8 mouse cellular contexts compared by ENCODE assay signal in the genomic region with DNA sequence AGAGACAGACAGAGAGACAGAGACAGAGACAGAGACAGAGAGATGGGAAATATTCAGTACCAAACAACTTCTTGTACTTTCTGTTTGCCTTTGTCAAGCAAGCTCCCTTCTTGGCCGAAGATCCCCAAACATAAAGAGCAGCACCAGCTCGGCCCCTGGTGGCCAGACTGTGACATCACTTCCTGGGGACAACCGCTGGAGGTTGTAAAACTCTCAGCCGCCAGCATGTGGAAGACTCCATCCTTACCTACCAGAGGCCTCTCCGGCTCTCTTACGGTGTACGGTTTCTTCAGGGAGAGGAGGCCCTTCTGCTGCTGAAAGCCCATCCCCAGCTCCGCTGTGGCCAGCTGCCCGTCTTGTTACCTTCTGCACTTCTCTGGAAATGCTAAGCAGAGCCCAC. TPM values are rescaled to one million over a fixed set of nuclear protein-coding genes. Genes with fewer than 3 reads are reported as not detected.
A peak's percentile ranks its signal among the peaks of the same experiment; 100 is the strongest.
DNase-seq lines count a peak whose midpoint lies in the region; ATAC-seq and TF ChIP-seq lines count a peak whose summit lies in the region.

No protein-coding gene starts in this region.

- peak; percentile 25 for DNase-seq in kidney, adult 2 months
- no peak for DNase-seq in kidney, adult 18-20 months
- DNase-seq in ES-E14 (ENCODE audit: low read depth, low spot score): peak; percentile 55
- peak; percentile 17 for DNase-seq in limb, embryonic 14.5 days (ENCODE audit: low spot score)
- no peak for DNase-seq in frontal cortex, adult 2 months (ENCODE audit: extremely low spot score in 1 of 2, low spot score in 1 of 2)
- DNase-seq in cerebellum, postnatal 36 days: no peak
- no peak for DNase-seq in layer of hippocampus, postnatal 14 days (ENCODE audit: low spot score in 2 of 2)

- TF ChIP-seq POLR2A in kidney, adult 2 months (IDR thresholded peaks at IDR 0.05; ENCODE audit: low read depth, low read length): no peak
- TF ChIP-seq POLR2A in cortical plate, adult 2 months (IDR thresholded peaks at IDR 0.05; ENCODE audit: extremely low read depth, insufficient read depth, low read length): no peak
- no peak for TF ChIP-seq POLR2A in limb, embryonic 14.5 days (IDR thresholded peaks at IDR 0.05; ENCODE audit: borderline replicate concordance, extremely low read depth, insufficient read depth, insufficient read length)

- no peaks in the 10 kb centered on the region for H3K9me3 ChIP-seq in ES-E14 (ENCODE audit: control insufficient read depth, insufficient read depth, low read depth, low read length)
- no peaks in the 10 kb centered on the region for H3K9me3 ChIP-seq in limb, embryonic 14.5 days (ENCODE audit: control insufficient read depth, low read length)

- H3K27me3 ChIP-seq in kidney, adult 2 months (replicated peaks; ENCODE audit: control insufficient read depth, insufficient read depth, low read length): no peaks in the 10 kb centered on the region
- H3K27me3 ChIP-seq in limb, embryonic 14.5 days (ENCODE audit: control insufficient read depth, insufficient read depth, low read length): no peaks in the 10 kb centered on the region

- peak overlapping the region; percentile 32 for H3K9ac ChIP-seq in ES-E14 (ENCODE audit: insufficient read depth, low read depth, low read length, poor library complexity, severe bottlenecking)
- 0 out of 2 replicates have a peak overlapping the region, but pooled peaks have one; percentile 7 for H3K9ac ChIP-seq in limb, embryonic 14.5 days (ENCODE audit: low read depth, low read length, severe bottlenecking)

- H3K27ac ChIP-seq in kidney, adult 2 months (ENCODE audit: insufficient read depth, low read depth, low read length): no peak overlapping the region
- H3K27ac ChIP-seq in ES-E14 (ENCODE audit: insufficient read depth, low read depth, low read length, poor library complexity, severe bottlenecking): no peak overlapping the region
- H3K27ac ChIP-seq in cortical plate, adult 2 months (ENCODE audit: insufficient read depth, low read length): no peak overlapping the region
- no peak overlapping the region for H3K27ac ChIP-seq in limb, embryonic 14.5 days (replicated peaks; ENCODE audit: low read depth, low read length)

- 38% methylated on average over 9 of the region's 9 CpGs for WGBS in kidney, adult 2 months
- WGBS in limb, embryonic 14.5 days: 36% methylated on average over 9 of the region's 9 CpGs

- TF ChIP-seq CTCF in kidney, adult 2 months (conservative IDR thresholded peaks at IDR 0.05; ENCODE audit: insufficient read depth, insufficient read length, low read depth, low read length): peak; percentile 51; the same call in 1 of the 2 replicates
- peak; percentile 40 for TF ChIP-seq CTCF in cortical plate, adult 2 months (IDR thresholded peaks at IDR 0.05; ENCODE audit: extremely low read depth, insufficient read depth, low read length)

- no peak overlapping the region for H3K4me2 ChIP-seq in limb, embryonic 14.5 days (replicated peaks; ENCODE audit: low read depth, low read length, severe bottlenecking)

- in situ Hi-C loops in ES-E14 (cut with MboI; ENCODE audit: low sequenced_read_pairs in 2 of 2, unreplicated experiment in 2 of 2): loop anchor here (5.0 to 10.0 kb wide), 2 partner anchors 107 to 109 kb away; no protein-coding TSS in a partner anchor

- peak; percentile 39; the same call in 1 of the 2 replicates for ATAC-seq in limb, embryonic 14.5 days (ENCODE audit: low FRiP score, low read depth)

- H3K36me3 ChIP-seq in kidney, adult 2 months (ENCODE audit: control insufficient read depth, insufficient read depth, low read length): no peaks in the 10 kb centered on the region
- no peaks in the 10 kb centered on the region for H3K36me3 ChIP-seq in ES-E14 (ENCODE audit: control insufficient read depth, insufficient read depth, low read length, poor library complexity, severe bottlenecking)
- no peaks in the 10 kb centered on the region for H3K36me3 ChIP-seq in limb, embryonic 14.5 days (ENCODE audit: control insufficient read depth, insufficient read depth, low read length)

- no peak overlapping the region for H3K4me3 ChIP-seq in kidney, adult 2 months (ENCODE audit: insufficient read depth, low read depth, low read length)
- H3K4me3 ChIP-seq in ES-E14 (ENCODE audit: insufficient read depth in 1 of 2, low read depth in 1 of 2, low read length in 2 of 2, poor library complexity in 1 of 2, severe bottlenecking in 1 of 2): peak overlapping the region; percentile 9 to 23; a peak in 1 of 4 replicates
- no peak overlapping the region for H3K4me3 ChIP-seq in cortical plate, adult 2 months (ENCODE audit: insufficient read depth, low read length)
- no peak overlapping the region for H3K4me3 ChIP-seq in limb, embryonic 14.5 days (replicated peaks; ENCODE audit: low read length)

- no peaks in the 10 kb centered on the region for H3K4me1 ChIP-seq in kidney, adult 2 months (ENCODE audit: control insufficient read depth, insufficient read depth, low read length)
- H3K4me1 ChIP-seq in ES-E14 (ENCODE audit: control insufficient read depth in 2 of 2, insufficient read depth in 2 of 2, low read length in 2 of 2, poor library complexity in 1 of 2): peaks cover 0 to 7% of the 10 kb centered on the region in 2 experiments; a peak in 2 of 4 replicates
- no peaks in the 10 kb centered on the region for H3K4me1 ChIP-seq in cortical plate, adult 2 months (ENCODE audit: control insufficient read depth, insufficient read depth, low read length)
- no peaks in the 10 kb centered on the region for H3K4me1 ChIP-seq in limb, embryonic 14.5 days (ENCODE audit: control insufficient read depth, insufficient read depth, low read length)

TF ChIP-seq in ES-E14, 5 proteins besides CTCF, POLR2A, EP300 and RAD21:
- TF ChIP-seq ZC3H11A (IDR thresholded peaks at IDR 0.05; ENCODE audit: borderline replicate concordance, low read depth, low read length) (peak; percentile 27; the same call in 1 of the 2 replicates), MAFK (IDR thresholded peaks at IDR 0.05; ENCODE audit: insufficient read depth, low read depth, low read length) (no peak)

RNA-seq across cellular contexts. Expression of gene Slit1, which starts 18.1 kb away (rescaled TPM):
- 0.05 and 0.17 TPM in 2 replicates for polyA plus RNA-seq in kidney, adult 2 months (2012; rRNA removed)
- 1.2 and 1.4 TPM in 2 replicates for total RNA-seq in ES-E14 (2012; rRNA removed)
- 20.3 and 29.9 TPM in 2 replicates for polyA plus RNA-seq in cortical plate, adult 2 months (2012; rRNA removed)
- polyA plus RNA-seq in limb, embryonic 14.5 days (2012; rRNA removed): 0.68 and 0.85 TPM in 2 replicates
- 0.14 and 0.50 TPM in 2 replicates for polyA plus RNA-seq in limb, embryonic 14.5 days (2014; fragmentation: Nextera tagmentation; extraction: Ambion mirVana)
- 18.7 and 28.3 TPM in 2 replicates for polyA plus RNA-seq in frontal cortex, adult 2 months (2012; rRNA removed)
- 100 to 1,000 TPM; 143 to 146 TPM for total RNA-seq in layer of hippocampus, postnatal 14 days (2021)

RNA-seq across cellular contexts. Expression of gene Arhgap19, which starts 40.3 kb away (rescaled TPM):
- polyA plus RNA-seq in kidney, adult 2 months (2012; rRNA removed): 1.0 and 1.3 TPM in 2 replicates
- total RNA-seq in ES-E14 (2012; rRNA removed): 31.7 and 32.5 TPM in 2 replicates
- polyA plus RNA-seq in cortical plate, adult 2 months (2012; rRNA removed): 2.7 and 3.0 TPM in 2 replicates
- 19.7 and 19.9 TPM in 2 replicates for polyA plus RNA-seq in limb, embryonic 14.5 days (2012; rRNA removed)
- polyA plus RNA-seq in limb, embryonic 14.5 days (2014; fragmentation: Nextera tagmentation; extraction: Ambion mirVana): 18.8 and 19.1 TPM in 2 replicates
- polyA plus RNA-seq in frontal cortex, adult 2 months (2012; rRNA removed): 3.5 and 3.8 TPM in 2 replicates
- 1 to 10 TPM; 3.5 to 4.1 TPM for total RNA-seq in layer of hippocampus, postnatal 14 days (2021)

Comparison
In these comparisons a context has a peak if more than half of its experiments do, and no peak if none do; other contexts are left out.
1. DNase-seq: peak in kidney, adult 2 months (single experiment), ES-E14 (single experiment) and limb, embryonic 14.5 days (single experiment); none in kidney, adult 18-20 months (single experiment), frontal cortex, adult 2 months (0 of 2), cerebellum, postnatal 36 days (0 of 2) and layer of hippocampus, postnatal 14 days (0 of 2).
2. H3K4me3 ChIP-seq: peak in ES-E14 (2 of 2); none in kidney, adult 2 months (single experiment), cortical plate, adult 2 months (single experiment) and limb, embryonic 14.5 days (single experiment).
3. RNA of gene Slit1, which starts 18.1 kb away (polyA plus RNA-seq): 18.7 to 28.3 TPM in frontal cortex, adult 2 months and 20.3 to 29.9 TPM in cortical plate, adult 2 months; 0.14 to 0.85 TPM in limb, embryonic 14.5 days and 0.05 to 0.17 TPM in kidney, adult 2 months; every median in the first group is over 10 times any median in the second.